Mouse (Mus musculus) midbrain, postnatal 0 days (tissue): ENCODE results near the gene Fads2. TPM values are rescaled to one million over a fixed set of nuclear protein-coding genes. Genes with fewer than 3 reads are reported as not detected.

Source experiments
- ATAC-seq: fragments of 200-750 bp; cut with Nextera tagmentation; 2 replicates; pipeline ENCODE4 v1.8.0; 2017; ENCODE audit warnings: moderate number of reproducible peaks, mild to moderate bottlenecking, moderate TSS enrichment, moderate library complexity; ENCODE audit not compliant: low FRiP score
- DNase-seq: peaks from one replicate; pipeline ENCODE4 v3.0.0-alpha.2; 2015; ENCODE audit warnings: low spot score
- H3K27ac ChIP-seq: fragments of 300-500 bp; sonication (generic); 2 replicates; pipeline ENCODE4 v1.5.1; 2014; ENCODE audit warnings: low read depth, mild to moderate bottlenecking, low read length, mixed read lengths
- H3K27me3 ChIP-seq: fragments of 300-500 bp; sonication (generic); 2 replicates; pipeline ENCODE4 v1.6.1; 2014; ENCODE audit warnings: low read length, control low read depth, mixed read lengths; ENCODE audit not compliant: insufficient read depth
- H3K36me3 ChIP-seq: fragments of 300-500 bp; sonication (generic); 2 replicates; pipeline ENCODE4 v1.6.1; 2014; ENCODE audit warnings: low read length, control low read depth, mixed read lengths; ENCODE audit not compliant: insufficient read depth
- H3K4me1 ChIP-seq: fragments of 300-500 bp; sonication (generic); 2 replicates; pipeline ENCODE4 v1.6.1; 2014; ENCODE audit warnings: mild to moderate bottlenecking, control low read depth, antibody characterized with exemption, low read length, mixed read lengths; ENCODE audit not compliant: insufficient read depth
- H3K4me2 ChIP-seq: fragments of 300-500 bp; sonication (generic); 2 replicates; pipeline ENCODE4 v1.6.1; 2014; ENCODE audit warnings: low read depth, mild to moderate bottlenecking, low read length, mixed read lengths; ENCODE audit not compliant: poor library complexity, severe bottlenecking
- H3K4me3 ChIP-seq: fragments of 300-500 bp; sonication (generic); 2 replicates; pipeline ENCODE4 v1.5.1; 2014; ENCODE audit warnings: low read depth, mild to moderate bottlenecking, low read length, moderate library complexity
- H3K9ac ChIP-seq: fragments of 300-500 bp; sonication (generic); replicated peaks from 2 replicates; pipeline ENCODE4 v1.6.1; 2014; ENCODE audit warnings: mild to moderate bottlenecking, low read length, moderate library complexity, mixed read lengths; ENCODE audit not compliant: poor library complexity, severe bottlenecking
- H3K9me3 ChIP-seq: fragments of 300-500 bp; sonication (generic); 2 replicates; pipeline ENCODE4 v1.6.1; 2016; ENCODE audit warnings: low read length, control low read depth
- CTCF ChIP-seq: IDR thresholded peaks from 2 replicates; pipeline ENCODE4 v1.5.1; 2016; ENCODE audit warnings: antibody characterized with exemption, mild to moderate bottlenecking
- WGBS: fragments of 180-500 bp; shearing (Covaris S2); extraction: QIAGEN DNeasy Blood & Tissue Kit; methylation state at CpG from one replicate; pipeline ENCODE4 v1.1.7; 2014; 5-methylcytosine and 5-hydroxymethylcytosine counted together
- polyA plus RNA-seq: library from polyadenylated mRNA; unstranded; fragments of >200 nt; fragmentation: Nextera tagmentation; extraction: Ambion mirVana; gene quantifications from 2 replicates; pipeline ENCODE4 v1.2.1, GENCODE M21; 2015
- total RNA-seq: library from RNA; depleted of rRNA; stranded (reverse); fragments of >200 nt; gene quantifications from 2 replicates; pipeline ENCODE4 v1.2.3, GENCODE M21; 2014

The Fads2 gene
- total and polyA plus RNA-seq, 2 experiments from 2014 or later, result 260 to 306 TPM

DNA sequence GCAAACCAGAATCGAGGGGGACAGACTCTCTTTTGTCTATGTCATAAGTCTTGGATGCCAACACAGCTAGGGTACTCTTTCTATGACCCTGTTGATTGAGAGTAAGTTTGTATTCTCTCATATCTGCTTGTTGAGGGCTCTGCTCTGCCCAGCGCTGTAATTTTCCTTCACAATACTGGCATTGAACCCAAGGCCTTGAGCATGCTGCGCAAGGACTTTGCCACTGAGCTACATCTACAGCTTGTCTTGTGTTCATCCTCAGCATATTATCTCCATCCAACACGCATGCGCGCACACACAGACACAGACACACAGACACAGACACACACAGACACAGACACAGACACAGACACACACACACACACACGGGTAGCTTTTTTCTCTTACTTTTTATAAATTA, 21.2 kb downstream of the Fads2 start:
- Histone ChIP-seq H3K9me3 (no peaks in the 10 kb centered on the region), H3K4me2 (no peak overlapping the region), H3K27me3 (no peaks in the 10 kb centered on the region), H3K9ac (no peak overlapping the region), H3K36me3 (peaks cover 75% of the 10 kb centered on the region), H3K4me1 (no peaks in the 10 kb centered on the region), H3K27ac (no peak overlapping the region), H3K4me3 (no peak overlapping the region)
- no peak for TF ChIP-seq CTCF
- ATAC-seq, result no peak
- WGBS, result 95% methylated on average over 7 of the region's 7 CpGs
- DNase-seq, result no peak

DNA sequence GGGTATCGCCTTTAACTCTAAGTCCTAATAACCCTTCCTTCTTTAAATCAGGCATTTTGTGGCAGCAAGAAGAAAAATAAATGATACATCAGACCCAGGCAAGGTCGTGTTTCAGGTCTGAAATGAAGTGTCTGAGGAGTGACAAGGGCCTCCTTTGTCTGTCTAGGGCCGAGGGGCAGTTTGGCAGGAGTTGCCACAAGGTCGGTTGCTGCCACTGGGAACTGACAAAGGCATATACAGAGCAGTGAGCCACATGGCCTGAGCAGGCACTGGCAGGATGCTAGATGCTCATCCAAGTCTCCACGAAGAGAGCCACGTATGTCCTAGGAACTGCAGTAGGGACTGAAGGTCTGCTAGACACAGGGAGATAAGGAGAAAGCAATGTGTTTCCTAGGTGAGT, 23.2 kb downstream of the Fads2 start:
- no peak for DNase-seq
- H3K4me1 ChIP-seq, result no peaks in the 10 kb centered on the region
- 76% methylated on average over 6 of the region's 6 CpGs for WGBS
- TF ChIP-seq CTCF, result no peak
- H3K36me3 ChIP-seq, result peaks cover 81% of the 10 kb centered on the region
- ATAC-seq, result peak; percentile 41; the same call in 1 of the 2 replicates
- H3K9ac ChIP-seq, result no peak overlapping the region
- no peak overlapping the region for H3K4me3 ChIP-seq
- H3K27me3 ChIP-seq, result no peaks in the 10 kb centered on the region
- no peak overlapping the region for H3K4me2 ChIP-seq
- H3K27ac ChIP-seq, result no peak overlapping the region
- no peaks in the 10 kb centered on the region for H3K9me3 ChIP-seq

DNA sequence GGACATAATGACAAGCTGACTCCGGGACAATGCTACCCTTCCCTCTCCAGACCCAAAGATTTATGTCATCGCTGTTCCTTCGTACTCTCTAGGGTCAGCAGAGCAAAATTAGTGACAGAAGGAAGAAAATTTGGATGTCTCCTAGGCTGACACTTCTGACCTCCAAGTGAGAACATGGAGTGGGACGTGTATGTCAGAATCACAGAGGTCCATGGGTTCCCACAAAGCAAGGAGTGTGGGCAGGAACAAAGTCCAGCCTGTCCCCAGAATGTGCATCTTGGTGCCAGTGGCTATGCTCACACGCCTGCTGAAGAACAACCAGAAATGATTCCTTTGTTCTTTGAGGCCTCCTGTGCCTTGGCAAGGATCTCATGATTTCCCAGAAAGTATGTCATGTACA, 28.4 kb downstream of the Fads2 start:
- H3K4me1 ChIP-seq, result no peaks in the 10 kb centered on the region
- no peak overlapping the region for H3K4me2 ChIP-seq
- H3K9ac ChIP-seq, result no peak overlapping the region
- H3K27ac ChIP-seq, result no peak overlapping the region
- 92% methylated on average over 5 of the region's 5 CpGs for WGBS
- H3K27me3 ChIP-seq, result no peaks in the 10 kb centered on the region
- no peaks in the 10 kb centered on the region for H3K9me3 ChIP-seq
- no peak for TF ChIP-seq CTCF
- H3K4me3 ChIP-seq, result no peak overlapping the region
- DNase-seq (no peak), ATAC-seq (no peak)
- peaks cover 78% of the 10 kb centered on the region for H3K36me3 ChIP-seq

DNA sequence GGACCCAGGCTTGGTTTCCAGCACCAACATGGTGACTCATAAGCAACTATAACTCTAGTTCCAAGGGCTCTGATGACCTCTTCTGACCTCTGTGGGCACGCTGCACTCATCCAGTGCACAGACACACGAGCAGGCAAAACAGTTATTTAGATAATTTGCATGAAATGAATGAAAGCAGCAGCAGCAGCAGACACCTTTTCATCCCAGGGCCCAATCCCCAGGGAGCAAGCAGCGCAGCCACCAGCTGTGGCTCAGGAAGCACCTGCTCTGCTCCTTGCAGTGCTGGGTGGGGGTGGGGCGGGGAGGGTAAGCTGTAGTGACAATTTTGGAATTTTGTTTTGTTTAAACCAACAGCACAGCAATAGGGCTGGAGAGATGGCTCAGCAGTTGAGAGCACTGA, 29.7 kb downstream of the Fads2 start:
- H3K4me2 ChIP-seq, result no peak overlapping the region
- no peaks in the 10 kb centered on the region for H3K27me3 ChIP-seq
- H3K9ac ChIP-seq, result no peak overlapping the region
- peaks cover 73% of the 10 kb centered on the region for H3K36me3 ChIP-seq
- H3K9me3 ChIP-seq, result no peaks in the 10 kb centered on the region
- TF ChIP-seq CTCF, result no peak
- H3K27ac ChIP-seq, result 0 out of 2 replicates have a peak overlapping the region, but pooled peaks have one; percentile 49
- ATAC-seq, result no peak
- 47% methylated on average over 4 of the region's 4 CpGs for WGBS
- no peaks in the 10 kb centered on the region for H3K4me1 ChIP-seq
- H3K4me3 ChIP-seq, result no peak overlapping the region
- DNase-seq, result no peak

DNA sequence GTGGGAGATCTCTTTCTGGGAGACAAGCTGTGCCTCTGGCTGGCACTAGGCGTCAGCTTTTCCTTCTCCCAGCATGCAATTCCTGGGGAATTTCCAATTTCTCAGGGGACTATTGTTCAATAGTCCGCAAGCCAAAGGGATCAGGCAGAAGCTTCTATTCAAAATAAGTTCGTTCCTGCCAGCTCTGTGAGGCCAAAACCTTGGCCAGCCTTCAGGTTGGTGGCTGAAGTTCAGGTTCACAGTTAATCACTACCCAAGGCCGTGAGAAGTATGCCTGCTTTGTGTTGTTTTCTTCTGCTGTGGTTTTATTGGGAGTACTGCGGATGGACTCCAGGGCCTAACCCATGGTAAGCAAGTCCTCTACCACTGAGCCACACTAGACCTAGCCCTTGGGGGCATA, 30.4 kb downstream of the Fads2 start:
- no peak overlapping the region for H3K9ac ChIP-seq
- 58% methylated on average over 5 of the region's 5 CpGs for WGBS
- peak overlapping the region; percentile 49; the same call in 1 of the 2 replicates for H3K27ac ChIP-seq
- no peaks in the 10 kb centered on the region for H3K9me3 ChIP-seq
- no peaks in the 10 kb centered on the region for H3K27me3 ChIP-seq
- no peak overlapping the region for H3K4me2 ChIP-seq
- H3K4me1 ChIP-seq, result no peaks in the 10 kb centered on the region
- ATAC-seq (0 out of 2 replicates have a peak, but pooled peaks have one; percentile 44), DNase-seq (peak; percentile 75)
- no peak for TF ChIP-seq CTCF
- H3K36me3 ChIP-seq, result peaks cover 72% of the 10 kb centered on the region
- no peak overlapping the region for H3K4me3 ChIP-seq

DNA sequence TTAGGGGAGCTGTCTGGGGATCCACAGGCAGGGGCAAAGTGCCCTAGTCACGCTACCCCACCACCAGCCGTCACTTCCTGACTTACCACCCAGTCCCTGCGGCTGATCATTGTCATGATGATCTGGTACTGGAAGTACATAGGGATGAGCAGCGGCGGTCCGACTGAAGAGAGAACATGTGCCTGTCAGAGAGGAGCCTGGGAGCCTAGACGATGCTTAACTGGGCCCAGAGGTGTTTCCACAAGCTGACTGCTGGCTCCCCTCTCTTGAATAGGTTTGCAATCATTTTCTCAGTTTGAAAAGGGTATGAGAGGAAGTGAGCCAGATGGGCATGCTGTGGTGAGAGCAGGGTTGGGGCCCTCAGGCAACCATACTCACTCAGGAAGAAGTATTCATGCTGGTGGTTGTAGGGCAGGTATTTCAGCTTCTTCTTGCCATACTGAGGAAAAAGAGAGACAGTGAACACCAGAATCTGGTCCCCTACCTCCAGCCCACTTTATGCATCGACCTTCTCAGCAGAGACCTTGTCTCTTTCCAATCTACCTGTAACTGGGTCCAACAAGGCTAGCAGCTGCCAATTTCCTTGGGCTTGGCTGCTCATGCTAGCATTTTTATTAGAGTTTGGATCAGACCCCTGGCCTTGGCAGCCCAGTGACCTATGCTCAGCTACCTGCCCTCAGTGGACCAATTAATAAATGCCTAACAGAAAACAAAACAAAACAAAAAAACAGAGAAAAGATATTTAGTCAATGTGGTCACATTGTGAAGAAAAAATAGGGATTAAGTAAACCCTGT, 31.2 kb downstream of the Fads2 start:
- H3K4me1 ChIP-seq, result no peaks in the 10 kb centered on the region
- TF ChIP-seq CTCF, result no peak
- H3K4me3 ChIP-seq, result no peak overlapping the region
- H3K36me3 ChIP-seq, result peaks cover 70% of the 10 kb centered on the region
- DNase-seq, result no peak
- no peak overlapping the region for H3K27ac ChIP-seq
- H3K9me3 ChIP-seq, result no peaks in the 10 kb centered on the region
- H3K9ac ChIP-seq, result no peak overlapping the region
- no peak overlapping the region for H3K4me2 ChIP-seq
- ATAC-seq, result no peak
- no peaks in the 10 kb centered on the region for H3K27me3 ChIP-seq
- 87% methylated on average over 8 of the region's 8 CpGs for WGBS
